Mouse (Mus musculus): ENCODE measurements at regions not wholly inside any gene's neighbourhood (a gene's known extent, or its start where the extent isn't known, plus 50 kb on each side); places are given as distances from the start of the nearest gene placed in this dataset.

DNA sequence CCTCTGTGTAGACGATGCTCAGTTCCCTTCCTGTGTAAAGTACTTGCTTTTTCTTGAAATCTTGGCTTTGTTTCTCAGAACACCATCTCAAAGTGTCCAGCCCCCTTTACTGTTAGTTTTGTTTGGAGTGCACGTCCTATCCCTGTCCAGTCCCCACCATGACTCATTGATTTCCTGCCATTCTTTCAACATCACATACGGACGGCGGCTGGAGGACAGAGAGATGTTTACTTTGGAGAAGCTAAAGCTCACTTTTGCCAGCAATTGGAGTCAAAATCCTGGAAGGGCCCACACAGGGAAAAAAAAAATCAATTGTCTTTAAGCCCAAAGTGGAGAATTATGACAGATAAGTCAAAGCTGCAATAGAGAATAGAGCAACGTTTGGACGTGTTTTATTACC, 51.8 kb downstream of the Gm5426 start:
- TF ChIP-seq POLR2A (IDR thresholded peaks at IDR 0.05; ENCODE audit: low read depth, low read length) (no peak), CTCF (IDR thresholded peaks at IDR 0.05; ENCODE audit: extremely low read depth, insufficient read length, insufficient replicate concordance, low read depth, low read length) (no peak)
